Mouse (Mus musculus) olfactory bulb, adult 2 months (tissue): ENCODE data around the gene Apba3.

Experiments
- CTCF ChIP-seq: fragments of 200-500 bp; IDR thresholded peaks from 2 replicates; pipeline ENCODE4 v1.5.1; 2012; ENCODE audit warnings: low read depth, mild to moderate bottlenecking, low read length, moderate library complexity; ENCODE audit not compliant: insufficient read depth
- POLR2A ChIP-seq: fragments of 200-500 bp; IDR thresholded peaks from 2 replicates; pipeline ENCODE4 v1.6.1; 2012; ENCODE audit warnings: mild to moderate bottlenecking, low read depth, low read length, moderate library complexity; ENCODE audit not compliant: insufficient read depth

DNA sequence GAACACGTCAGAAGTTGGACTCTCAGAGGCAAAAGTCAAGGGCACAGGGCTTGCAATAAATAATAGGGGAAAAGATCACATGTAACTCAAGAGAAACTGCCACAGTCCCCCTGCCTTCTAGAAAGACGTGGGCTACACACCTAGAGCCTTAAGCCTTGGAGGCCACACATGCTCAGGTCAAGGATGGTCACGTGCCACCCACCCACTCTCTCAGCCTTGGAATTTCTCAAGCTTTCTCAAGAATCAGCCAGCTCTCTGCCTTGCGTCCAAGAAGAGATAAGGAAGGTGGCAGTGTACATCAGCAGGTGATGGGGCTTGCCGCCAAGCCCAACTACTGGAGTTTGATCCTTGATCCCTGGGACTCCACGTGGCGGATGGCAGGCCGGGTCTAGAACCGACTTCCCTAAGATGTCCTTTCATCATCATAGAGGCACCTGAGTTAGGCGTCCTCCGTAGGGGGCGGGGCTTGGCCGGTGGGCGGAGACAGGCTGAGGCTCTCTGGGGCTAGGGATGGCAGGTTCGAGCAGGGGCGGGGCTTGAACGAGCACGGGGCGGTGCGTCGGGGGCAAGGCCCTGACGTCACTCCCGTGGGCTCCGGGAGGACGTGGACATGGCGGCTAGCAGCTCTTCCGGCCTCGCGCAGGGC is 34.1 kb upstream of the Apba3 start, which contains the start of gene Zfr2:
- TF ChIP-seq CTCF (no peak), POLR2A (peak; percentile 69)
